Mouse (Mus musculus): Measurements from ENCODE around the gene Ube2dnl1.

The Ube2dnl1 gene

GRCm38 (mm10) chrX:114904712-114905111, at the start of gene Ube2dnl1:
Ube2dnl1 (plus strand) TSS chrX:114905012.
- no peak for DNase-seq (ENCODE audit: low read depth, low spot score)

- no peak for DNase-seq (ENCODE audit: low read depth, low spot score)
These were observed 9.3 kb upstream of the Ube2dnl1 start for GRCm38 (mm10) chrX:114895489-114895888.

- no peak for DNase-seq (ENCODE audit: low read depth, low spot score)
These were observed 7.3 kb upstream of the Ube2dnl1 start for GRCm38 (mm10) chrX:114897506-114897905.

- DNase-seq (ENCODE audit: low read depth, low spot score), result no peak
These were observed 1.4 kb upstream of the Ube2dnl1 start for GRCm38 (mm10) chrX:114903391-114903790.

GRCm38 (mm10) chrX:114907282-114907681, 2.5 kb downstream of the Ube2dnl1 start, which contains the start of gene Ube2dnl2:
Ube2dnl2 (plus strand) TSS chrX:114907582.
- DNase-seq (ENCODE audit: low read depth, low spot score), result no peak

GRCm38 (mm10) chrX:114955066-114955465, 50.3 kb downstream of the Ube2dnl1 start:
- DNase-seq (ENCODE audit: low read depth, low spot score), result no peak

Data from brain, adult 2 months (tissue).